Mouse (Mus musculus) thymus, adult 2 months (tissue): ENCODE data around the gene Matn1.

Experiments
- CTCF ChIP-seq: fragments of 200-500 bp; IDR thresholded peaks from 2 replicates; pipeline ENCODE4 v1.5.1; 2012; ENCODE audit warnings: mild to moderate bottlenecking, control low read depth, low read length, moderate library complexity, borderline replicate concordance; ENCODE audit not compliant: control insufficient read depth, poor library complexity, insufficient read depth; ENCODE audit errors: extremely low read depth
- POLR2A ChIP-seq: fragments of 200-500 bp; IDR thresholded peaks from 2 replicates; pipeline ENCODE4 v1.6.1; 2012; ENCODE audit warnings: mild to moderate bottlenecking, low read length, control low read depth, moderate library complexity; ENCODE audit not compliant: control insufficient read depth, poor library complexity, insufficient read depth; ENCODE audit errors: extremely low read depth

- TF ChIP-seq POLR2A = no peak
- no peak for TF ChIP-seq CTCF
Measured at GRCm38 (mm10) chr4:130913511-130913910, 30.7 kb upstream of the Matn1 start.
